Mouse (Mus musculus) mesoderm, embryonic 11.5 days (tissue): Measurements from ENCODE around the gene Kazald1.

Source experiments
- DNase-seq: peaks from one replicate; pipeline ENCODE4 v3.0.0-alpha.2; 2012; ENCODE audit warnings: low read depth, low spot score

Kazald1 gene

DNA sequence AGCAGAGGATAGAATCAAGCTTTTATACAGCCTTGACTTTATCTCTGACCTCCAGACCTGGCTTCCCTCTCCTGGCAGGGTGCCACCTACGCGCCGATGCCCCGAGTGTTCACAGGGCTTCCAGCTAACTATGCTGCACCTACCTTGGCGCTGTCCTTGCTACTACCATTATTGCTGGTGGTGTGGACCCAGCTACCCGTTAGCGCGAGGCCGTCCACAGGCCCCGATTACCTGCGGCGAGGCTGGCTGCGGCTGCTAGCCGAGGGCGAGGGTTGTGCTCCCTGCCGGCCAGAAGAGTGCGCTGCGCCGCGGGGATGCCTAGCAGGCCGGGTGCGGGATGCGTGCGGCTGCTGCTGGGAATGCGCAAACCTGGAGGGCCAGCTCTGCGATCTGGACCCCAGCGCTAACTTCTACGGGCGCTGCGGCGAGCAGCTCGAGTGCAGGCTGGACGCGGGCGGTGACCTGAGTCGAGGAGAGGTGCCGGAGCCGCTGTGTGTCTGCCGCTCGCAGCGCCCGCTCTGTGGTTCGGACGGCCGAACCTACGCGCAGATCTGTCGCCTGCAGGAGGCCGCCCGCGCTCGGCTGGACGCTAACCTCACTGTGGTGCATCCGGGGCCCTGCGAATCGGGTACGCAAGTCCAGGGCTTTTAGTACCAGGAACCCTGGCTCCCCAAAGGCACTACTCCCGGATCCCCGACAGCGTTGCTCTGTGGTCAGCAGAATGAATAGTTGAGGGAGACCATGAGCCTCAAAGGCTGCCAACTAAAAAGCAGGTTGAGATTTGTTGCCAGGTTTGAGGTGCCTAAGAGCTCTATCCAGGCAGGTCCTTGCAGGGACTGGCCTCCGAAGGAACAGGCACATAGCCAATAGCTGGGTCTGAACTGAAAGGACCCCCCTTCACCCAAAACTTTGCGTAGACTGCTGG is 1.8 kb downstream of the Kazald1 start:
- DNase-seq, result no peak

DNA sequence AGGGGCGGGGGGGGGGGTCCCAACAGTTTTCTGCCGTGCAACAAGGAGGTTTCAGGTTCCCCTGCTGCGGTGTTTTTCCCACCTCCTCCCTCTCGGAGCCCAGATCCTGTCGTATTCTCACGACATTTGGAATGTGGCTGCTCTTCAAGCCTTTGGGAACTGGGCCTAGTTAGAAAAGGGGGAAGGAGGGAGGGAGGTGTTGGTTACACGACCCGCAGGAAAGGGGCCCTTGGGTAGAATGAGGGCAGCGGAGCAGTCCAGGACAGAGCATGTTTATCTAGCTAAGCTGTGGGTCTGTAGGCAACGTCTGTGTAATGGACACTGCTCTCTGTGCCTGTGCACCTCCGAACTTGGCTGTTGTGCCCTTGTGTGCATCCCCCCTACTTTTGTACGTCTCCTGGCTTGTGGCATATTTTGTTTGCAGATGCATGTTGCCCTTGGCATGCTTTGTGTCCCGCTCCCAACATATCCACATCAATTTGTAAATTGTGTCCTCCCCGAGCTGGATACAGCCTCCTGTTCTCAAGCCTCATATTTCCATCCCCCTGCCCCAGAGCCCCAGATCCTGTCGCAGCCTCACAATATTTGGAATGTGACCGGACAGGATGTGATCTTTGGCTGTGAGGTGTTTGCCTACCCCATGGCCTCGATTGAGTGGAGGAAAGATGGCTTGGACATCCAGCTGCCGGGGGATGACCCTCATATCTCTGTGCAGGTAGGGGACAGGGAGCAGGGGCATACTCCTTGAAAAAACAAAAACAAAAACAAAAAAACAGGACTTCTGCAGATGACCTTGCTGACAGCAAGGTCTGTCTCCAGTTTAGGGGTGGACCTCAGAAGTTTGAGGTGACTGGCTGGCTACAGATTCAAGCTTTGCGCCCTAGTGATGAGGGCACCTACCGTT is 3.0 kb downstream of the Kazald1 start:
- DNase-seq, result no peak

- DNase-seq, result no peak
Observed at GRCm38 (mm10) chr19:45078971-45079764, 4.1 kb downstream of the Kazald1 start.

GRCm38 (mm10) chr19:45079769-45080515 is 4.9 kb downstream of the Kazald1 start:
- no peak for DNase-seq

GRCm38 (mm10) chr19:45080711-45081110 is 5.7 kb downstream of the Kazald1 start:
- DNase-seq, result no peak

- peak; percentile 77 for DNase-seq
Observed at GRCm38 (mm10) chr19:45081279-45081678, 6.2 kb downstream of the Kazald1 start.

GRCm38 (mm10) chr19:45081841-45082550 is 7.0 kb downstream of the Kazald1 start:
- DNase-seq, result peak; percentile 77

GRCm38 (mm10) chr19:45097868-45098267 is 22.8 kb downstream of the Kazald1 start:
- peak; percentile 81 for DNase-seq

- no peak for DNase-seq
Observed at GRCm38 (mm10) chr19:45100486-45101270, 25.6 kb downstream of the Kazald1 start.

DNA sequence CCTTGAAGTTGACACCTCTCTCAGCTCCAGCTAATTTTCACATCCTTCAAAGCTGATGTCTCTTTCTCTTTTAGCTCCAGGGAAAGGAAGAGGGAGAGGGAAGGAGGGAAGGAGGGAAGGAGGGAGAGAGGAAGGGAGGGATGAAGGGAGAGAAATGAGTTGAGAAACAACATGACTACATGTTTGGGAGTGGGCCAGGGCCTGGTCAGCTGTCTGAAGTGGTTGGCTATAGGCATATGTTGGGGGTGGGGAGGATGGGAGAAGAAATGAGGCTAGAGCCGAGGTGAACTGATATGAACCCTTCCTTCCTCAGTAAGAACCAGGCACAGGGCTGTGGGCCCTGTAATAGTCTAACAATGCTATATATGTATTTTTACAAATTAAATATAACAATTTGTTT is 30.6 kb downstream of the Kazald1 start:
- no peak for DNase-seq

DNA sequence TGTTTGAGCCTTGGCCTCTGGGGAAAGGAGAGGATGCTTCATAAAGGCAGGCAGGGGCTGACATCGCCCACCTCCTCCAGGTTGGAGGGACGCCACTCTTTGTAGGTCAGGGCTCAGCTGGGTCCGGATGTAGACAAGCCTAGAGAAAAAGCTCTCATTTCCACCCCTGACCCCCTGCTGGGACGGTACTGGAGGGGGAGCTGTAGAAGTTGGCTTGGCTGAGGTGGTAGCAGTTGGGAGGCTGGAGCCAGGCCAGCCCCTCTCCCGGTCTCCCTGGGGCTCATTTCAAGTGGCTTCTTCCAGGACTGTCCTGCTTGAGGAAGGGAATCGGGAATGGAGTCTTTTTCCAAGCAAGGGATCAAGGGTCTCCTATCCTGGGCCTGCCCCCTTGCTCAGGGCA is 31.6 kb downstream of the Kazald1 start:
- DNase-seq, result no peak

DNA sequence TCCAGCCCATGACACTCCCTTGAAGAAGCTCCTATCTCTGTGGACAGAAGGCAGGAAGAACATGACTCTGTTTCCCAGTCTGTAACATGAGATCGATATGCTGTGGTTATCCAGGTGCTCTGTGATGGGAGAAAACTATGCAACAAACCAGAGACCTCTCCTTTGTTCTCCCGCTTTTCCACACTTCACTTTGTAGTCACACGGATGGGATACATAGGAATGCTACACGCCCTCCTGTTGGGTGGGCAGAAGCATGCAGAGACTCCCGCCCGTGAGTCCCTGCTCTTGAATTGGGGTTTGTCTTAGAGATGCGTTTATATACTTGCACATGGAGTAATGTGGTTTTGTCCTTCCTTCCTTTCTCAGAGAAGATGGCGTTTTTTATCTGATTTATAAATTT is 35.6 kb downstream of the Kazald1 start:
- no peak for DNase-seq

GRCm38 (mm10) chr19:45112444-45112843 is 37.4 kb downstream of the Kazald1 start:
- no peak for DNase-seq

GRCm38 (mm10) chr19:45113791-45114460 is 38.9 kb downstream of the Kazald1 start:
- DNase-seq, result peak; percentile 54

- no peak for DNase-seq
Observed at GRCm38 (mm10) chr19:45114772-45115171, 39.7 kb downstream of the Kazald1 start.

DNA sequence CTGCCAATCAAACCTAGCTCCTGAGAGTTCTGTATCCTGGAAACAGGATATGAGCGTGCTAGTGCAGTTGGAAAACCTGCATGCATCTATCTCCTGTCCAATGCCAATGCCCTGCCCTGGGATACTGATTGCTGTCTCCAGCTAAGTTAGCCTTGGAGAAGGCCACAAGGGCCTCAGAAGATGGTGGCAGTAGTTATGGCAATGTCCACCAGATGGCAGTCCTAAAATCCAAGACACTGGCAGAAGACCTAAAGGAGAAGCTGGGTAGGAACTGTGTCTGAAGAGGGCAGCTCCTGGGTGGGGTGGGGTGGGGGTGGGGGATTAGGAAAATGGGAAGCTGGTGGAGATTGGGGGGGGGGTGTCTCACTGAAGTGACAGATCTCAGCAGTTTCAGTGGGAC is 41.8 kb downstream of the Kazald1 start:
- DNase-seq, result peak; percentile 30
